Mouse (Mus musculus): ENCODE results near the gene Ddc. TPM values are rescaled to one million over a fixed set of nuclear protein-coding genes. Genes with fewer than 3 reads are reported as not detected.

Gene Ddc
- total RNA-seq, 2 experiments from 2014 or later: 2.1 to 2.4 TPM

GRCm38 (mm10) chr11:11850476-11851267 lies 47.3 kb downstream of the Ddc start:
- DNase-seq: no peak
- intact Hi-C loops (cut with DNase I): no loop called here

GRCm38 (mm10) chr11:11849513-11850311 lies 48.2 kb downstream of the Ddc start:
- DNase-seq: no peak
- intact Hi-C loops (cut with DNase I): no loop called here

- intact Hi-C loops (cut with DNase I): no loop called here
- no peak for DNase-seq
Measured at GRCm38 (mm10) chr11:11848467-11848866, 49.5 kb downstream of the Ddc start.

GRCm38 (mm10) chr11:11845044-11845443 lies 52.9 kb downstream of the Ddc start:
- intact Hi-C loops (cut with DNase I): loop anchor here (2.0 kb wide), 1 partner anchor 20 kb away; no protein-coding TSS in a partner anchor
- peak in 1 of 2 experiments; percentile 63 for DNase-seq

- intact Hi-C loops (cut with DNase I): loop anchor here (1.0 to 2.0 kb wide), 2 partner anchors 20 to 129 kb away; no protein-coding TSS in a partner anchor
- DNase-seq: peak; percentile 83 to 87
Measured at GRCm38 (mm10) chr11:11844367-11844971, 53.5 kb downstream of the Ddc start.

GRCm38 (mm10) chr11:11841590-11841989 lies 56.4 kb downstream of the Ddc start:
- intact Hi-C loops (cut with DNase I): no loop called here
- no peak for DNase-seq

GRCm38 (mm10) chr11:11840746-11841145 lies 57.2 kb downstream of the Ddc start:
- intact Hi-C loops (cut with DNase I): no loop called here
- no peak for DNase-seq

GRCm38 (mm10) chr11:11839874-11840273 lies 58.1 kb downstream of the Ddc start:
- no peak for DNase-seq
- intact Hi-C loops (cut with DNase I): no loop called here

GRCm38 (mm10) chr11:11837384-11837783 lies 60.6 kb downstream of the Ddc start:
- DNase-seq: no peak
- intact Hi-C loops (cut with DNase I): no loop called here

- intact Hi-C loops (cut with DNase I): no loop called here
- DNase-seq: peak in 1 of 2 experiments; percentile 50
Measured at GRCm38 (mm10) chr11:11836713-11837370, 61.1 kb downstream of the Ddc start.

- intact Hi-C loops (cut with DNase I): no loop called here
- peak in 1 of 2 experiments; percentile 34 for DNase-seq
Measured at GRCm38 (mm10) chr11:11836262-11836661, 61.7 kb downstream of the Ddc start.

GRCm38 (mm10) chr11:11835791-11836190 lies 62.2 kb downstream of the Ddc start:
- intact Hi-C loops (cut with DNase I): no loop called here
- no peak for DNase-seq

GRCm38 (mm10) chr11:11835361-11835760 lies 62.6 kb downstream of the Ddc start:
- intact Hi-C loops (cut with DNase I): no loop called here
- no peak for DNase-seq

- intact Hi-C loops (cut with DNase I): no loop called here
- DNase-seq: no peak
Measured at GRCm38 (mm10) chr11:11833100-11833499, 64.8 kb downstream of the Ddc start.

- intact Hi-C loops (cut with DNase I): no loop called here
- DNase-seq: peak in 1 of 2 experiments; percentile 23
Measured at GRCm38 (mm10) chr11:11832755-11833084, 65.2 kb downstream of the Ddc start.

GRCm38 (mm10) chr11:11831940-11832754 lies 65.8 kb downstream of the Ddc start:
- DNase-seq: no peak
- intact Hi-C loops (cut with DNase I): no loop called here

GRCm38 (mm10) chr11:11831526-11831925 lies 66.4 kb downstream of the Ddc start:
- no peak for DNase-seq
- intact Hi-C loops (cut with DNase I): no loop called here

GRCm38 (mm10) chr11:11830884-11831495 lies 67.0 kb downstream of the Ddc start:
- intact Hi-C loops (cut with DNase I): no loop called here
- no peak for DNase-seq

- intact Hi-C loops (cut with DNase I): no loop called here
- DNase-seq: no peak
Measured at GRCm38 (mm10) chr11:11829161-11830000, 68.6 kb downstream of the Ddc start.
